Mouse (Mus musculus) c-Kit-negative CD71-positive TER-119-positive erythroid progenitor cells, embryonic 14.5 days (primary cell): ENCODE results near the gene Gm13941.

Source experiments
- DNase-seq: peaks from one replicate; pipeline ENCODE4 v3.0.0-alpha.2; 2013; ENCODE audit warnings: low read depth, low spot score

Gene Gm13941

DNA sequence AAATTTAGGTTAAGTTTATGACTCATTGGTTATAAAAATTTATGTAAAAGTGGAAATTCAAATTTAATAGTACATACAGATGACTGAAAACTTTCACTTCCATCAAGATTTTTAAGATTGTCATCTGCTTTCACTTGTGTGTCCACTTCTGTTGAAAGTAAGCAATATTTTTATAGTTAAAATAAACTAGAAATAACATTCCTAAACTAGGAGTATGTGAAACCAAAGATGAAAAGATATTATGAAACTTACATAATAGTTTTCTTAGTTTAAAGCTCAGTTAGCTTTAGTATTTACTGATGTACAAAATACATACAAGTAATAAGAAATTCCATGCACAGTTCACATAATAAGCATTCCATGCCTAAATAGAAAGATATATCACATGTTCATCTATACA is at the start of gene Gm13941:
TSS of gene Gm13941 (minus strand) at position 101 of the 400 bp plus-strand sequence.
- DNase-seq, result no peak

DNA sequence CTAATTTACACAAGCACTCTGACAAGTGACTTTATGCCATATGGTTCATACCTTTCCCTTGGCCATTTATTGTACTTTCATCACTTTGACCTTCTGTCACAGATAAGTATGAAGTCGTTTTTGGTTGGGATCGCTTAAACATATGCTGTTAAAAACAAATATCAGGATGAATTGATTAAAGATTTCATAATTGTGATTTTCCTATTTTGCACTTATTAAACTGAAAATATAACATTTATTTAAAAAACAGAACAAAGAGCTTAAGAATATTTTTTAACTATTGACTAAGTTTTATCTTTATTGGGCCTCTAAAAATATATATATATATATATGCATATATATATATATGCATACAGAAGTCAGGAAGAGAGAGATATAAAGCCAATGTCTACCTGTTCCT is 47.1 kb upstream of the Gm13941 start, which contains the start of gene Gm15130:
TSS of gene Gm15130 (minus strand) at position 101 of the 400 bp plus-strand sequence.
- DNase-seq, result no peak

DNA sequence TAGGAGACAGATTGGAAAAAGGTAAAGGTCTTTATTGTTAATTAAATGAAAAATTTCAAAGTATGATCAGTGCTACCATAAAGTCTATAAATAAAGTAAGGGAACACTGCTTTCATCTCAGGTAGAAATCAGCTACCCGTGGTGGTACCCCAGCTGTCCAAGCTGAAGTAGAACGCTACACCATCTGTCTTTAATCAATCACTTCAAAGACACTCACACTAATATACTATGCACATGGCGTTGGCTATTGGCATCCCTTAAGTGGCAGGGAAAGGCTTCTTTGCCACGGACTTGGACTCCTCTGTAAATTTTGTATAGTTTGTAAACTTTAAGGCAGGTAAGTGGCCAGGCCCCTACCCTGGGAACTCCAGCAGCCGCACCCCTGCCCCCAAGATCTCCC is 30.0 kb upstream of the Gm13941 start:
- DNase-seq, result no peak

DNA sequence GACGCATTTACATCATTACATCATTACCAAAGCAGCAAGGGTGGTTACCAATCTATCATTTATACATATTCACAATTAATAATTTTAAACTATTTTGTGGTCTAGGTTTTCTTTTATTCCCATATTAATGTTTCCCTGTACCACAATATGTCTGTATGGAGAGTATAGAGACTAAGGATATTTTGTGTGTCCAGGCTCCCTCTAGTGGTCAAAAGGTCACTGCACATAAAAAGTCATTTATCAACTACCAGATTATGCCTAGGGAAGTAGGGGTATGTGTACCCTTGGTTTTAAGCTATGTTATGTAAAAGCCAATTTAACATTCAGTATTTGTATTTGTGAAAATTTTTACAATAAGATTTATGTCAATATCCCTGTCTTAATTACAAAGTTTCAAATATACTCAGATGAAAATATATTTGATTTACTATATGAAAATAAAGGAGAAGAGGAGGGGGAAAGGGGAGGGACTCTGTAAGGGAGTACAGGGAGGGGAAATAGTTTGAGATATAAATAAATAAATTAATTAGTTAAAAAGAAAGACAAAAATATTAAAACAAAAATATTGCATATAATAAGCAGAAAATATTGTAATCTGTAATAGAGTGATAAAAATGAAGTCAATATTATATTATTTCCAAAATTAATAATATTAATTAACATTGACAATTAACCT is 47.1 kb downstream of the Gm13941 start:
- no peak for DNase-seq
